Comparison of ENCODE assay signal across 8 mouse cellular contexts in the genomic region with DNA sequence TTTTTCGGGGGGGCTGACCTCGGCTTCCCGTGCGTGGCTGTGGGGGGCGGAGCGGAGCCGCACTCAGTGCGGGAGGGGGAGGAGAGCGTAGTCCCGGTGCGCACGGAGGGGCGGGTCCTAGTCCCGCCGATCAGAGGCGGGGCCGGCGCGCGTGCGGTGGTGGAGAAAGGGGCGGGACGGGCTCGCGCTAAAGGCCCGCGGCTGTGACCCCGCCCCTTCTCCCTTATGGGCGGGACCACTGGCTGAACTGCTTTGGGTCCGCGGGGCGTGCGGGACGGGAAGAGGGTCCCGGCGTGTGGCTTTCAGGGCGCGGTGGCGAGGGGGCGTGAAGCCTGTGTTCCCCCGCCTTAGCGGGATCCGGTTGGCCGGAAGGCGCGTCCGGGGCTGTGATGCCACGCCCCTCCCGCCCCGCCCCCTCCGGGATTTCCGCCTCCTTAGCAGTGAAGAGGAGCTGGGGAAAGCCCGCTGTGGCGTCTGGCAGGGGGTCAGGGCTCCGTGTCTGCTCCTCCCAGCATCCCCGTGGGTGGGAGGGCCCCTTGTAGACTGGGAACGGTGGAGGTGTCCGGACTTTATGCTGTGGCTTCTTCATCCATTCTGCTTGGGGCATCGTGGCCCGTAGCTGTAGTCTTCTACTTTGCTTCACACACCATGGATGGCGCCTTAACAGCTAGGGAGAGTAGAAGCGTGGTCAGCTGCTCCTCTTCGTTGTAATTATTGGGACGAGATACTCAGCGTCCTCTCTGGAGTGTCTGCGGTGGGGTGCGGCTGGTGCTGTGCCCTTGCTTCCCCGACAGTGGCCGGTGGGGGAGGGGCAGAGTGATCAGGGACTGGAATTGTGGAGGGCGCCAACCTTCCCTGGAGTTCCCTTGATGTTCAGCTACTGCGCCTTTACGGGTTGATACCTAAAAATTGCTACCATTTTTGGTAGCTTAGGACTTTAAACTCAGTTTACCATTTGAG. TPM values are rescaled to one million over a fixed set of nuclear protein-coding genes. Genes with fewer than 3 reads are reported as not detected.
A peak's percentile ranks its signal among the peaks of the same experiment; 100 is the strongest.
DNase-seq lines count a peak whose midpoint lies in the region; ATAC-seq and TF ChIP-seq lines count a peak whose summit lies in the region.

No protein-coding gene starts in this region.

- H3K9ac ChIP-seq in heart, embryonic 12.5 days: peak overlapping the region; percentile 91
- peak overlapping the region; percentile 93 for H3K9ac ChIP-seq in liver, embryonic 11.5 days (ENCODE audit: low read depth, low read length)

- H3ac ChIP-seq in myocyte (ENCODE audit: control insufficient read depth, insufficient read length): peak overlapping the region; percentile 75

- DNase-seq in B cell, adult 2 months: peak; percentile 85 to 88
- DNase-seq in brain, adult 2 months (ENCODE audit: low read depth, low spot score): peak; percentile 93
- DNase-seq in kidney, postnatal 10 days: peak; percentile 95
- DNase-seq in liver, embryonic 11.5 days (ENCODE audit: low spot score): peak; percentile 89
- DNase-seq in spleen, postnatal 4 days (ENCODE audit: low spot score in 2 of 2): peak; percentile 87 to 93

- peak overlapping the region; percentile 97 for H3K27ac ChIP-seq in heart, embryonic 12.5 days (ENCODE audit: poor library complexity, severe bottlenecking)
- H3K27ac ChIP-seq in liver, embryonic 11.5 days (ENCODE audit: low read depth, low read length): peak overlapping the region; percentile 99

- H3K4me2 ChIP-seq in heart, embryonic 12.5 days: peak overlapping the region; percentile 79
- H3K4me2 ChIP-seq in liver, embryonic 11.5 days: peak overlapping the region; percentile 95
- H3K4me2 ChIP-seq in myocyte (ENCODE audit: low read depth): peak overlapping the region; percentile 82

- H3K36me3 ChIP-seq in erythroblast, embryonic 14.5 days (ENCODE audit: control insufficient read depth): peaks cover 30% of the 10 kb centered on the region
- H3K36me3 ChIP-seq in heart, embryonic 12.5 days: no peaks in the 10 kb centered on the region; the same call in 1 of the 2 replicates
- H3K36me3 ChIP-seq in liver, embryonic 11.5 days (ENCODE audit: control insufficient read depth, insufficient read depth, low read length): no peaks in the 10 kb centered on the region
- H3K36me3 ChIP-seq in myocyte (ENCODE audit: control insufficient read depth, insufficient read depth): no peaks in the 10 kb centered on the region

- H3K9me3 ChIP-seq in erythroblast, embryonic 14.5 days (ENCODE audit: control insufficient read depth, low read length): no peaks in the 10 kb centered on the region
- H3K9me3 ChIP-seq in heart, embryonic 12.5 days (replicated peaks): no peaks in the 10 kb centered on the region
- H3K9me3 ChIP-seq in liver, embryonic 11.5 days (ENCODE audit: control insufficient read depth, low read length): no peaks in the 10 kb centered on the region

- no peak for TF ChIP-seq POLR2A in myocyte (IDR thresholded peaks at IDR 0.05; ENCODE audit: insufficient read length, low read depth)

- ATAC-seq in heart, embryonic 12.5 days (ENCODE audit: insufficient number of reproducible peaks, low FRiP score): peak; percentile 67
- ATAC-seq in liver, embryonic 11.5 days (replicated peaks; ENCODE audit: low FRiP score): peak; percentile 26

- peak overlapping the region; percentile 97 for H3K4me3 ChIP-seq in erythroblast, embryonic 14.5 days (replicated peaks)
- H3K4me3 ChIP-seq in heart, embryonic 12.5 days: peak overlapping the region; percentile 80
- peak overlapping the region; percentile 97 for H3K4me3 ChIP-seq in liver, embryonic 11.5 days (ENCODE audit: low read depth, low read length)
- peak overlapping the region; percentile 78 for H3K4me3 ChIP-seq in myocyte

- peaks cover 56% of the 10 kb centered on the region for H3K4me1 ChIP-seq in erythroblast, embryonic 14.5 days (ENCODE audit: control insufficient read depth)
- peaks cover 20% of the 10 kb centered on the region for H3K4me1 ChIP-seq in heart, embryonic 12.5 days (replicated peaks)
- H3K4me1 ChIP-seq in liver, embryonic 11.5 days (replicated peaks; ENCODE audit: control insufficient read depth, insufficient read depth, low read length): peaks cover 14% of the 10 kb centered on the region

- WGBS in heart, embryonic 12.5 days: under 1% methylated on average over 66 of the region's 72 CpGs
- WGBS in liver, embryonic 11.5 days: under 1% methylated on average over 69 of the region's 72 CpGs

- H3K79me2 ChIP-seq in myocyte (ENCODE audit: control insufficient read depth, insufficient read depth): peaks cover 49% of the 10 kb centered on the region

- H3K27me3 ChIP-seq in erythroblast, embryonic 14.5 days (ENCODE audit: control insufficient read depth): no peaks in the 10 kb centered on the region
- H3K27me3 ChIP-seq in heart, embryonic 12.5 days (replicated peaks): no peaks in the 10 kb centered on the region
- H3K27me3 ChIP-seq in liver, embryonic 11.5 days (replicated peaks; ENCODE audit: control insufficient read depth, insufficient read depth, low read length): no peaks in the 10 kb centered on the region
- H3K27me3 ChIP-seq in myocyte (ENCODE audit: control insufficient read depth, insufficient read depth, insufficient read length): no peaks in the 10 kb centered on the region

TF ChIP-seq in myocyte, 11 proteins besides CTCF, POLR2A, EP300 and RAD21:
- TF ChIP-seq MYOD1 (IDR thresholded peaks at IDR 0.05; ENCODE audit: control insufficient read depth in 1 of 3, insufficient read length in 2 of 3, low read depth in 2 of 3) (no peak), SRF (IDR thresholded peaks at IDR 0.05; ENCODE audit: control insufficient read depth, insufficient read length, low read depth) (peak; percentile 53), POLR2AphosphoS2 (IDR thresholded peaks at IDR 0.05; ENCODE audit: insufficient read length, low read depth) (peak; percentile 36), REST (IDR thresholded peaks at IDR 0.05; ENCODE audit: insufficient read depth, insufficient read length) (no peak)
TF ChIP-seq in myocyte: peak in this region for 2.

RNA-seq across cellular contexts. Expression of gene Sin3a, which starts 5.1 kb away (rescaled TPM):
- polyA plus RNA-seq in erythroblast, embryonic 14.5 days (2012): 0.63 and 0.75 TPM in 2 replicates
- polyA plus RNA-seq in heart, embryonic 12.5 days (2016; fragmentation: Nextera tagmentation; extraction: Ambion mirVana): 29.3 and 29.6 TPM in 2 replicates
- 37.1 and 37.8 TPM in 2 replicates for polyA plus RNA-seq in liver, embryonic 11.5 days (2014; fragmentation: Nextera tagmentation; extraction: Ambion mirVana)
- polyA plus RNA-seq in myocyte (2012; fragmentation: generic; extraction: Trizol): 13.3 TPM

RNA-seq across cellular contexts. Expression of gene Man2c1, which starts 53.5 kb away (rescaled TPM):
- 4.7 and 5.2 TPM in 2 replicates for polyA plus RNA-seq in erythroblast, embryonic 14.5 days (2012)
- polyA plus RNA-seq in heart, embryonic 12.5 days (2016; fragmentation: Nextera tagmentation; extraction: Ambion mirVana): 57.1 and 59.6 TPM in 2 replicates
- 45.0 and 47.7 TPM in 2 replicates for polyA plus RNA-seq in liver, embryonic 11.5 days (2014; fragmentation: Nextera tagmentation; extraction: Ambion mirVana)
- polyA plus RNA-seq in myocyte (2012; fragmentation: generic; extraction: Trizol): 55.4 TPM

Comparison
In these comparisons a context has a peak if more than half of its experiments do, and no peak if none do; other contexts are left out.
1. Peak in every context shown above with its lines: DNase-seq, ATAC-seq, H3K4me3 ChIP-seq and H3K27ac ChIP-seq.